Mouse (Mus musculus) left cerebral cortex, postnatal 10 days (tissue): ENCODE measurements at regions not wholly inside any gene's neighbourhood (a gene's known extent, or its start where the extent isn't known, plus 50 kb on each side); places are given as distances from the start of the nearest gene placed in this dataset.

Experiments used
- DNase-seq, 2 experiments: peaks; one replicate each; pipeline ENCODE4 v3.0.0; 2021 to 2022; ENCODE audit warnings: low spot score in 2 of 2, mixed read lengths in 1 of 2; ENCODE audit errors: extremely low spot score in 1 of 2
- intact Hi-C: fragments of 180-260 bp; cut with DNase I; formaldehyde crosslinking; loops from one replicate; pipeline ENCODE4 v1.15.1; 2025

- no peak for DNase-seq
- intact Hi-C loops: no loop called here
Observed at GRCm38 (mm10) chr13:115346115-115347021, 244.6 kb upstream of the Itga1 start.

- DNase-seq: no peak
- intact Hi-C loops: no loop called here
Observed at GRCm38 (mm10) chr13:115329000-115329960, 227.5 kb upstream of the Itga1 start.

DNA sequence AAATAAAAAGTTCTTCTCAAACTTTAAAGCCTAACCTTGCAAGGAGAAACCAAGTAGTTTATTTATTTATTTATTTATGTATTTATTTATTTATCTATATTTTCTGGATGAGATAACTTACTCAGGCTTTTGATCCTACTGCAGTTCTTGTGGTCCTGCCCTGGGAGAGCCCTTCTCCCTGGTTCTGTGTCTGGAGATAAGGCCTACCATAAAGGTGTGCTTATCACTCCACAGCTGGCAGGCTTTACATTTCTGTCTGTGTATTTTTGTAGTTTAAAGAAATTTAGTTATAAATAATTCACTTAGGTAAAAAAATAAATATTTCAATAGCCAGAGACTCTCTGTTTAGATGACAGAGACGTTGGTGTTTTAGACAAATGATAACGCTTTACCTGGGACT lies 224.5 kb upstream of the Itga1 start:
- intact Hi-C loops: no loop called here
- no peak for DNase-seq

GRCm38 (mm10) chr13:115316681-115317080 lies 214.9 kb upstream of the Itga1 start:
- DNase-seq: no peak
- intact Hi-C loops: no loop called here

DNA sequence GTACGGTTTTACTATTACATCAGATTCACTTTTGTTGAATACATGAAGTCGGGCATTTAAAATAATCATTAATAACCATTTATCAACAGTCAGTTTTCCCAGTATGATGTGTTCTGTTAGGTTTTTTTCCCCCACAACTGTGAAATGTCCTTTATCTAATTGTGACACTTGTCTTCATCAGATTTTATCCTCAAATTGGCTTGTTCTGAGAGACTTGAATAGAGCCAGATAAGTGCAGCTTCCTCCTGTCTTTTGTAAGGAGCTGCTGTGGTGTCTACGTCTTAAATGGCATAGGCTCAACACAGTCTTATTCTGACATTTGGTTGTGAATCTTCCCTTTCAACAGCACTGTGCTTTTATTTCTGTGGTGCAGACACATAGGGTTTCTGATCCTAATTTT lies 206.8 kb upstream of the Itga1 start:
- DNase-seq: no peak
- intact Hi-C loops: no loop called here

DNA sequence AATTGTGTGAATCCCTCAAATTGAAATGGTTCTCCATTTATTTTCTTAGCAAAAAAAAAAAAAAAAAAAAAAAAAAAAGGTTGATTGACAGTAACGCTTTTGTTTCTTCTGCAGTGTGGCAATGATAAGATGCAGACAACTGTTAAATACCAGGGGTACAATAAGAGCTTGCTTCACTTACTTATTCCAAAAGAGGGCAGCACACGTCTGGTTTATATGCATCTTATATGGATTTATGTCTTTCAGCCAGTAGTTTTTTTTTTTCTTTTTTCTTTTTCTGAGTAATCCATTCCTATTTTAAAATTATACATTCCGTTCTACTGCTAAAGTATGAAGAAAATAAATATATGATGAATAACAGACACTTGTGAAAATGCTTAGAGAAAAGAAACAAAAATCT lies 185.6 kb upstream of the Itga1 start:
- intact Hi-C loops: loop anchor here (2.0 kb wide), 1 partner anchor 1425 kb away; no protein-coding TSS in a partner anchor
- DNase-seq: peak in 1 of 2 experiments; percentile 27

GRCm38 (mm10) chr13:115266164-115266563 lies 164.4 kb upstream of the Itga1 start:
- DNase-seq: no peak
- intact Hi-C loops: no loop called here

DNA sequence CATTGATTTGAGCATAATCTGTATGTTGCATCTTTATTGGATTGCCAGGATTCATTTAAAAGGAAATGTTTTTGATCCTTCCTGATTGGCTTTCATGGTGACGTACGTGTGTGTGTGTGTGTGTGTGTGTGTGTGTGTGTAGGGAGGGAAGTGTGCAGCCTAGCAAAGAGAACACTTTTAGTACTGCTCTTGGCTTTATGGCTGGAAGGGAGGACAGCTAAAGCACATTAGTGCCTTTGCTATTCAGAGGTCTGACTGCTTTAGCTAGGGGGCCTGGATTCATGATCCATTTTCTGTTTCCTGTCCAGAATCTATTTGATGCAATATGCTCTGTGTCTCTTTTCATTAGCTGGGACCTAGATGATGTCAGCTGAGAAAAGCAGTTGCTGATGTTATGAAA lies 155.6 kb upstream of the Itga1 start:
- DNase-seq: no peak
- intact Hi-C loops: no loop called here

DNA sequence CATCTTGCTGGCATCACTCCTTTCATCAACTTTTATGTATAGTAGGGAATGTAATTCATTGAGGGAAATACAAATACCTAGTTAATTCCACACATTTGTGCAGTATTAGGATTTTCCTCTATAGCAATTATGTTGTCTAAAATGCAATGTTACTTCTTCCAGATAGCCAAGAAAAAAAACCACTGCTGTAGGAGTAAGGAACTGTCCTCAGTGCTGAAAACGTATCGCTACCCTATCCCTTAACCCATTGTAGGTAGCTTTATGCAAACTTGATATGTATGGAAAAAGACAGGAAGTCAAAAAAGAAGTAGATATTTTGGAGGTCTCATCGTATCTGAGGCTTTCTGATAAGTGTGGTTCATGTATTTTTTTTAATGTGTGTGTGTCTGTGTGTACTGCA lies 150.8 kb upstream of the Itga1 start:
- no peak for DNase-seq
- intact Hi-C loops: no loop called here

- no peak for DNase-seq
- intact Hi-C loops: loop anchor here (2.0 kb wide), 1 partner anchor 1483 kb away; no protein-coding TSS in a partner anchor
Observed at GRCm38 (mm10) chr13:115231981-115232380, 130.2 kb upstream of the Itga1 start.

DNA sequence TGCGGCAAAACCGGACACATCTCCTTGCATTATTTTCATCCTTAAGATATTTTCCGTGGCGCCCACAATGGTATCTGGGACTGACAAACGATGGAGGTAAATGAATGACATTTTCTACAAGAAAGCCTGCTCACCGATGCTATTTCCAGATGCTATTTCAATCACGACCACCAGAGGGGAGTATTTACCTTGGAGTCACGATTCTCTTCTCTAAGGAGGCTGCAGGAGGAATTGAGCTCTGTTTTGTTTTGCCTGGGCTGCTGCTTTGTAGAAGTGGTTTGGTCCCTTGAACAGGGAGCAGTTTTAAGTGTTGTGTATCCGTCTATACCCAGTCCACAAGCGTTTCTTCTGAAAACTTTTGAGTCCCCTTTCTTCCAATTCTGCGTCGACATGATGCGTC lies 128.7 kb upstream of the Itga1 start:
- intact Hi-C loops: loop anchor here (2.0 kb wide), 1 partner anchor 1484 kb away; no protein-coding TSS in a partner anchor
- peak; percentile 41 to 64 for DNase-seq

GRCm38 (mm10) chr13:115226824-115227223 lies 125.1 kb upstream of the Itga1 start:
- intact Hi-C loops: no loop called here
- no peak for DNase-seq

DNA sequence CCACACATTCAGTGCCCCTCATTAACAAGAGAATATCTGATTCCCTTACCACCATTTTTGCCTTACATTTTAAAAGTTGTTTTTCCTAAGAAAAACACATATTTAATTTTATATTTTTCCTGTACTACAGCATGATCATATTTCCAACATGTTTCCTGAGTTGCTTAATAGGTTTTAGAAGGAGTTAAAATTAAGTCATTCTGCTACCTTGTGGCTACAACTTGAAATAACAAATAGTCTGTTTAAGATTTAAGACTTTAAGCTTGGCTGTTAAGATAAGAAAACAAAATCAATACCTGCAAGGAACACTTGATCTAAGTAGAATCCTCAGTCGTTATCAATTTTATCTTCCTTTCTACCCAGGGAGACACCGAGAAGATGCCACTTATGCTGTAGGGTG lies 117.9 kb upstream of the Itga1 start:
- intact Hi-C loops: loop anchor here (10.0 kb wide), 2 partner anchors 115 to 235 kb away; partner anchors contain the start of genes Gm49395 and Itga1
- DNase-seq: no peak

DNA sequence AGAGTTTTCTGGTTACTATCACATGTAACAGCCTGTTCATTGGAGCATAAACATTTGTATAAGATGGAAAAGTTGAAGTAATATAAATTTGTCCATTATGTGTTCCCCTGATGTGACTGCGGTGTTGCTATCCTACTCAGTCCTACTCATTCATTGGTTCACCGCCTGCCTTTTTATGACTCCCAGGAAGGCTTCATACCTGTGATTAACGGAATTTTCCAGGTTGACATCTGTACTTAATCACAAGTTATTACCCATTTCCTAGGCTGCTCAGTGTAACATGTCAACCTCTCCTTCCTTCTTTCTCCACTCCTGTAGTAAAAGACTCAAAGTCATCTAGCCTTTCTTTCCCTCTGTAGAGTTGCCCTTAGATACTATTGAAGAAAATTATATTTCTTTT lies 109.5 kb upstream of the Itga1 start:
- intact Hi-C loops: loop anchor here (10.0 kb wide), 2 partner anchors 106 to 226 kb away; partner anchors contain the start of genes Gm49395 and Itga1
- DNase-seq: no peak

- DNase-seq: peak in 1 of 2 experiments; percentile 7
- intact Hi-C loops: loop anchor here (10.0 kb wide), 2 partner anchors 106 to 226 kb away; partner anchors contain the start of genes Gm49395 and Itga1
Observed at GRCm38 (mm10) chr13:115210643-115211208, 109.0 kb upstream of the Itga1 start.

GRCm38 (mm10) chr13:115209402-115210192 lies 107.8 kb upstream of the Itga1 start:
- no peak for DNase-seq
- intact Hi-C loops: loop anchor here (10.0 kb wide), 2 partner anchors 105 to 225 kb away; partner anchors contain the start of genes Gm49395 and Itga1

DNA sequence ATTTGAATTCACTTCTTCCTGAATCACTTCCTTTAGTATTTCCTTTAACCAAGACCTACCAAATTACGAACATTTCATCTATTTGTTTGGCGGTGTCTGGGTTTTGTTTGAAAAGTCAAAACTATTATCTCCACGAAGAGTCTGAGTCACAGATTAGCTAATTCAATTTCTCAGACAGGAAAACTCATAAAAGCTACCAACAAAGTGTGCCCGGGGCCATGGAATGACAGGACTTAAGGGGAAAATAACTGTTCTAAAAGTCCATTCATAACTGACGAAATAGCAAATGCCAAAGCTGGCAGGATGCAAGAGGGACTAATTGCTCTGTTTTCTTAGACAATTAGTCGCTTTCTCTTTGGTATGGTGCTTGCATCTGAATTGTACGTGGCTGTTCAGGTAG lies 105.0 kb upstream of the Itga1 start:
- DNase-seq: no peak
- intact Hi-C loops: no loop called here

DNA sequence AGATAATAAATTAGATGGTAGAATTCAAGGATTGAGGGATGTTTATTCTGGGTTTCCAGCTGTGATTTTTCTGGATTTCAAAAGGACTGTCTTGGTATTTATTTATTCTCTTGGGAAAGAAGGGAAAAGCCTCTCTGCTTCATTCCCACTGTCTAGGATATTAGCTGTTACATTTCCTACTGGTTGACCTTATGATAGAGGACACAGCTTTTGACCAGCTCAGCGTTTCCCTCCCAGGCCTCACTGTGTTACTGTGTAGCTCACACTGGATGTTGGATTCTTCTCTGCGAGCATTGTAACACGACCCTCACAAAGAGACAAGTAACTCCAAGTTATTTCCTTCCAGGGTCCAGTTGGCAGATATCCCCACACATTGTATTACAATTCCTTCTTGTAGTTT lies 97.4 kb upstream of the Itga1 start:
- intact Hi-C loops: no loop called here
- DNase-seq: no peak
